Mouse (Mus musculus) erythroblast, adult 5-6 weeks (primary cell): ENCODE measurements around the gene Kif27. TPM values are rescaled to one million over a fixed set of nuclear protein-coding genes. Genes with fewer than 3 reads are reported as not detected.
A peak's percentile ranks its signal among the peaks of the same experiment; 100 is the strongest.
"Not testable (repeated sequence)": the region's sequence is repeated elsewhere in the genome, so short reads cannot be mapped to it uniquely, and the experiment has no call there.

Experiments used
- ATAC-seq: replicated peaks from 2 replicates; pipeline ENCODE4 v1.8.0; 2016; ENCODE audit warnings: moderate number of reproducible peaks, mild to moderate bottlenecking, moderate TSS enrichment, inconsistent platforms; ENCODE audit not compliant: poor library complexity, low FRiP score, severe bottlenecking
- total RNA-seq, 2 experiments: library from RNA; stranded (forward) in 1 of 2; stranded (reverse) in 1 of 2; fragments of 150-400 nt in 1 of 2; fragments of 200-764, 138-1000 nt in 1 of 2; gene quantifications; 2 replicates each; pipeline versions ENCODE4 v1.2.3 to v1.2.4; 2015 to 2017; ENCODE audit warnings: low replicate concordance in 2 of 2

Kif27 gene
- total RNA-seq (2015; ENCODE audit: low replicate concordance) (not detected in 2 replicates), total RNA-seq (2017; ENCODE audit: low replicate concordance) (not detected in 2 replicates)

DNA sequence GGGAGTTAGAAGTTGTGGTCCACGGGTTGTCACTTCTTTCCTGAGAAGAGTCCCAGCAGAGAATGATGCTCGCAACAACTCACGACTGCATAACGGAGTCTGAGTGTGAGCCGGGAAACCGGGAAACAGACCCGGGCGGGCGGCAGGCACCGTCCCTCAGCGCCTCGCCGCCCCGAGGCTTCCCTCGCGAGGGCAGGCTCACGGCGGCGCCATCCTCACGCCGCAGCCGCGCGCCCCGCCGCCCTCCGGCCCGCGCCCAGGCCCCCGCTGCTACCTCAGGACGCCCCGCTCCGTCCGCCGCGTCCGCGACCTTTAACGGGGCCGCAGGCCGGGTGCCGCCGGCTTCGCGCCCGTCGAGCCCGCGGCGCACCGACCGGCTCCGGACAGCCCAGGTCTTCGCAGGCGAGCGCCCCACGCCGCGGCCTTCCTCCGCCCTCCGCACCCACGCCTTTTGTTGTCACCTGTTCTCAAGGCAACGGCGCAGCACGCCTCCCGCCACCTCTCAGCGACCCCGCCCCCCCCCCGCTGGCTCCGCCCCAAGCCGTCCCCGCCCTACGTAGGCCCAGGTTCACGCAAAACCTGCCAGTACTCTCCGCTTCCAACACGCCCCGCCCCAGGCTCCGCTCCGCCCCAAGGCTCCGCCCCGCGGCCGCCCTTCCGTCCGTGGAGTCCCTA lies at the start of gene Kif27:
Gene Kif27 (minus strand): TSS at position 494 of the 675 bp plus-strand sequence.
- peak; percentile 100 for ATAC-seq

DNA sequence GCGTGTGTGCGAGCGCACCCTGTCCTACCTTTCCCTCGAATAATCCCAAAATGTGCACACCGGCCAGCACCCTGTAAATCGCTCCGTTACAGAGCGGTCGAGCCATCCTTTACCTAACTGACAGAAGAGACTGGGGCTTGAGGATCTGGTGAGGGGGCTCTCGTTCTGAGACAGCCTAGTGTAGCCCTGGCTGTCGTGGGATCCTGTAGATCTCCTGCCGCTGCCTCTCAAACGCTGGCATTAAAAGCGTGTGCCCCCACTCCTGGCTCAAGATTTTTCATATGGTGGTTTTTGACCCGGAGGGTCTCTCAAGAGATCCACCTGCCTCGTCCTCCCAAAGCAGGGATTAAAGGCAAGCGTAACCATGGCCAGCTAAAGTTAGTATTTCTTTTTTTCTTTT lies 44.3 kb upstream of the Kif27 start, which contains the start of gene Hnrnpk:
Gene Hnrnpk (minus strand): TSS at position 101 of the 400 bp plus-strand sequence.
- ATAC-seq = not testable (repeated sequence)

DNA sequence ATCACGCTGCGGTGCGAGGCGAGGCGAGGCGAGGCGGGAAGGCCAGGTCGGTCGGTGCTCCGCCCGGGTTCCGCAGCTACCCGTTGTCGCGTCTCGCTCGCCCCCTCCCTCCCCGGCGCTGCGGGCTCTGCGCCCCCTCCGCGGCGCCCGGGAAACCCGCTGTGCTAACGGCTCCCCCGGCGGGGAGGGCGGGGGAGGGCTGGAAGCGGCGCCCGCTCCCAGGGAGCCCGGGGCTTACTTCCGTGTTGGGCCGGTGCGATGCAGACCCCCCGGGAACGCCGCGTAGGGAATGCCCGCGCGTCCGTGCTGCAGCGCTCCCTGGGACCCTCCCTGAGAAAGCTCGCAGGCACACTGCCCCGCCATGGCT lies 43.8 kb upstream of the Kif27 start:
- ATAC-seq = no peak

DNA sequence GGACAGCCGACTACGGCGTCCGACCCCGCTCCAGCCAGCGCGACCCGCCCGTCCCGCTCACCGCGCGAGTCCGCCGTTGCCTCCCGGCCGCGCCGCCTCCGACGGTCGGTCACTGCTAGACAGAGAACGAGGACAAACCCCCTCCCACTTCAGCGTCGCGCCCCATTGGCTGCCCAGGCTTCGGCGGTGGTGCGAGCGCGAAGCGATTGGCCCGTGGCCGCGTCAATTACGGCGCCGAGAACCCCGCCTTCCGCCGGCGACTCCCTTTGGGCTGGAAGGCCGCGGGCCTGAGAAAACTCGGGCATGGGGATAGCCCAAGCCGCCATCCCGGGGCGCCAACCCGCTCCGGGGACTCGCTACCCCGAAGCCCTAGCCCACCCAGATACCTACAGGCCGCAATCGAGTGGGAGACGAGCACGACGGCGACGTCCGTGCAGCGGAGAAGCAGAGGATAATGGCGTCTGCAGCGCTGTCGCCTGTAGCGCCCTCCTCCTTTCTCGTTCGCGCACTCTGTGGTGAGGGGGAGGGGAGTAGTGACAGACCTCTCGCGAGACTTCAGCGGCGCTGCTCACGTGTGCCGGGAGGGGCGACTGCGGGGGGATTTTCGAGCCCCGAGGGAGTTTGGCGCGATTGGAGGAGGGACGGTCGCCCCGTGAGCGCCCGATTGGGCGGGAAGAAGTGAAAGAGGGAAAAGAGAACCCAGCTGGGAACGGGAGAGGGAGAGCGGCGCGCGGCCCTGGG lies 43.3 kb upstream of the Kif27 start, which contains the start of gene Rmi1:
Gene Rmi1 (plus strand): TSS at position 246 of the 741 bp plus-strand sequence.
- peak; percentile 91 for ATAC-seq

DNA sequence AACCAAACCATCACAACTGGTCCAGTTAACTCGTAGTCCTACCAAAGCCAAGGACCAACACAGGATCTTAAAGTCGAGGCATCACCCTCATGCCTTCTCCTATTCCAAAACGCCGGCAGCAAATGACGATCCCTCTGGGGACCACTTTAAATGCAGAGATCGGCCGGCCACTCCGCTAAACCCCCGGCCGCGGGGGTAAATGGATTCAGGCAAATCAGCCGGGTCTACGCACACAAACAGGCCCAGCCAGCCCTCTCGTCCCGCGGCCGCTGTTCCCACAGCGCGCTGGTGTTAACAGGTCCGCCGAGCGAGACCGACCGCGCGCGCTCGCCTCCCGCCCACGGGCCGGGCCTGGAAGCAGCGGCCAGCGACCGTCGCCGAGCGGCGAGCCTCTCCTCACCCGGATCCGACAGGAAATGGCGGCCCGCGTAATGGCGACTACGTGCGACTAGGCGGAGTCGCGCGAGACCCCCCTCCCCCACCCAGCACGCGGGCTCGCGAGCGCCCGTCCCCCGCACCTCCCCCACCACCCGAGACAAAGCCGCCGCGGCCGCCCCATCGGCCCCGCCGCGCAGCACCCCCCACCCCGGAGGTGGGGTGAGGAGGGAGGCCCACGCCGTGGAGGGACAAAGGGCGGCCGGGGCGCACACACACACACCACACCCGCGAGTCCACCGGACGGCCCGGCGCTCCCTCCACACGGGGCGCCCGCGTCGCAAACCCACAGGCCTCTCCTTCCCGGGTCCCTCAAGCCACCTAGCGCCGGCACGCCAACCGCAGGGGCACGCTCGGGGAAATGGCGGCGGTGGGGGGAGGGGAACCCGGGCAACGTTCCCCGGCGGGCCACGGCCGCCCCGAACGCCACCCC lies 42.4 kb upstream of the Kif27 start:
- ATAC-seq = peak; percentile 31; the same call in 1 of the 2 replicates

DNA sequence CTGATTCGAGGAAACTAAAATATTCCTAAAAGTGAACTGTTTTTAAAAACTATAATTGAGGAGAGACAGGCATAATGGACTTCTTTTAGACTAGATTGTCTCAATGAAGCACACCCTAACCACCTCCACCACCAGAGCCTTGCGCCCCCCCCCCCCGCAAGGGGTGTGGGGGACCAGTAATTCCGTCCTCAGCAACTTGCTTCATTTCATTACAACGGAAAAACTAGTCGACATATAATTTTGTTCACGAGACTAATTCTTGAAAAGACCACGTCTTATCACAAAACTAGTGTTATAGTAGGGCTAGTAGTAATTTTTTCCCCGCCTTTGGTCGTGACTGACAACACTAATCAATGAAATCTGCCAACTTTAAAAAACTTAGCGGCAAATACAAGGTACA lies 41.7 kb upstream of the Kif27 start:
- no peak for ATAC-seq

DNA sequence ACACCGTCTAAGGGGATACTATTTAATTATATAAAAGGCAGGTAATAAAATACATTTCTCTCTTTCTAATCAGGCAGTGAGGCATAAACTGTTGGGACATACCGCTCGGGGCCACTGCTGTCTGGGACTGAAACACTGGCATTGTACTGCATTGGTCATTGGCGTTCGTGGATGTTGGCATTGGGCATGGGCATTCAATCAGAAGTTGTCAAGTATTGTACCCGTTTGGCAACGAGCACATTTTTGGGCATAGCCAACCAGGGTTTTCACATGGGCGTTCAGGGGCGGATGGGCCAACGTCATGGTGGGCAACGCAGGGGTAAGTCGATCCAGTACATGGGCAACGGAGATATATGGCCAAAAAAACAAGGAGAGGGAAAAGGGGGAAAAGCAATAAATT lies 38.7 kb upstream of the Kif27 start:
- ATAC-seq = no peak

DNA sequence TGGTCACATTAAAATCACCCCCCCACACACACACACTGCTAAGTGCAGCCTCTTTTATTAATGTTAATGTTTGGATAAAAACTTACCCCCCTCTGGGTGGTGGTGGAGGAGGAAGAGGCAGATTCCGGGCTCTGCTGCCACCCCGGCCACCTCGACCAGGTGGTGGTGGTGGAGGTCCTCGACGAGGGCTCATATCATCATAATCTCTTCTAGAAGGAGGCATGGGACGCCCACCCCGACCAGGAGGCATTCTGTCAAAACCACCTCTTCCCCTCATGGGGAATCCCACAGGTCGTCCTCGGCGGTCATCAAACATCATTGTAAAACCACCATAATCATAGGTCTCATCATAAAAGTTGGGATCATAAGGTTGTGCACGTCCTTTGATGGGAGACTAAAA lies 35.5 kb upstream of the Kif27 start:
- not testable (repeated sequence) for ATAC-seq

DNA sequence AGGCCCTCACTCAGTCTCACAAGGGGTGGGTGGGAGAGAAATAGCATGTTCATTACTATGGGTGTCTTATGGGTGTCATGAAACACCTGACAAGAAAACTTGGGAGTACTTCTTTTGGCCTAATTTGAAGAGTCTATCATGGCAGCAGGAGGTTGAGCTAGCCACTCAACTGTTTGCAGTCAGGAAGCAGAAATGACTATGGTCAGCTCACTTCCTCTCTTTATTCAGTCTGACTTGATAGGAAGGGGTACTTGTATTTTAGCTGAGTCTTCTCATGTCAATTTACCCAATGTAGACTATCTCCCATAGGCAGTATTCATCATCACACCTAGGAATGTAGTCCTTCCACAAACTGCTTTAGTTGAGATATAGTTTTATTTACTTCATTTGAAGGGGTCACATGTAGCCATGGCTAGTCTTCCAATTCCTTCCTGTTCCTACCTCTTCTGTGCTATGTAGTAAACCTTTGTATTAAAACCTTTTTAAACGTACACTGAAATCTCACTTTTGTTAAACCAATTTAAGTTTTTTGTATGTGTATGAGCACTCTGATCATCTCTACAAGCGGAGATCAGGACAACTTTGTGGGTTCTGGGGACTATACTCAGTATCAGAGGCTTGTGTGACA lies 30.5 kb upstream of the Kif27 start:
- ATAC-seq = no peak

DNA sequence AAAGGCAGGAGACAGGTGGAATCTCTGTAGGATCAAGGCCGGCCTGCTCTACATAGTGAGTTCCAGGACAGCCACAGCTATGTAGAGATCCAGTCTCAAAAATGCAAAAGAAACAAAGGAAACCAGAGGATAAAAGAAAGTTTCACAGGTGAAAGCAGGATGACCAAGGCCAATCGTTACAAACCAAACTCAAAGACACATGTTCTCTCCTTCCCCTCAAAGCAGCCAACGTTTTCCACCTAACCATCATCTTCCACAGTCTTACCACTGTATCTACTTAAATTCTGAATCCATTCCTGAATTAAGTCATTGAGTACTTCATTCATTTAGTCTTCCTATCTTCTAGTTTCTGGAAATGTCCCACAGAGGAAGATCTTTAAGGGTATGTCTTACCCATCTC lies 29.5 kb upstream of the Kif27 start:
- ATAC-seq = no peak

DNA sequence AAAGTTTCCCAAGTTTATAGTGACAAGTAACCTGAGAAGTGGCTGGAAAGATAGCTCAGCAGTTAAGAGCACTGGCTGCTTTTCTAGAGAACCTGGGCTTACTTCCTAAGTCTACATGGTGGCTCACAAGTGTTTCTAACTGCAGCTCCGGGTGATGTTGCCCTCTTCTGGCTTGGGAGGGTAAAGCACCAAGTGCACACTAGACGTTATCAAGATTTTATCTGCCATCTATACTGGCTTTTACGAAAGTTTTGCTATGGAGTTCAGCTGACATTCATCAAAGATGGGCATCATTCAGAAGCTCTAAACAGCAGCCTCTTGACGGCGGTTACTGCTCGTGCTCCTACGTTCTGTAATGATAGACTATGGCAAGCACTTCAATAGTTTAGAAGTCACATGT lies 29.0 kb upstream of the Kif27 start:
- peak; percentile 69 for ATAC-seq

DNA sequence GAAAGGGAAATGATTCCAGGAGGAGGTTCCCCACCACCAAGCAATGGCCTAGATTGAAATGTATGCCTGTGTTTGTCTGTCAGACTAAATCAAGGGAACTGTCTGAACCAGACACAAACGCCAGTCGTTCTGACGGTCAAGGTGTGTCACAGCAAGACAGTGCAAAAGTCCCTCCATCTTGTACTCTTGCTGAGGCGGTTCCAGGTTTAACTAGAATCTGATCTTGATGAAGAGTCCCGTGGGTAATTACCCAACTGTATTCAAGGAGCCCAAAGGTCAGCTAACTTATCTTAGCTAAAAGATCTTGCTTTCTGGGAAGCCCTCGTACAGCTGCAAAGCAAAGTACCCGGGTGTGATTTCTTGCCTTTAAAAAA lies 26.6 kb upstream of the Kif27 start:
- 0 out of 2 replicates have a peak, but pooled peaks have one; percentile 7 for ATAC-seq

DNA sequence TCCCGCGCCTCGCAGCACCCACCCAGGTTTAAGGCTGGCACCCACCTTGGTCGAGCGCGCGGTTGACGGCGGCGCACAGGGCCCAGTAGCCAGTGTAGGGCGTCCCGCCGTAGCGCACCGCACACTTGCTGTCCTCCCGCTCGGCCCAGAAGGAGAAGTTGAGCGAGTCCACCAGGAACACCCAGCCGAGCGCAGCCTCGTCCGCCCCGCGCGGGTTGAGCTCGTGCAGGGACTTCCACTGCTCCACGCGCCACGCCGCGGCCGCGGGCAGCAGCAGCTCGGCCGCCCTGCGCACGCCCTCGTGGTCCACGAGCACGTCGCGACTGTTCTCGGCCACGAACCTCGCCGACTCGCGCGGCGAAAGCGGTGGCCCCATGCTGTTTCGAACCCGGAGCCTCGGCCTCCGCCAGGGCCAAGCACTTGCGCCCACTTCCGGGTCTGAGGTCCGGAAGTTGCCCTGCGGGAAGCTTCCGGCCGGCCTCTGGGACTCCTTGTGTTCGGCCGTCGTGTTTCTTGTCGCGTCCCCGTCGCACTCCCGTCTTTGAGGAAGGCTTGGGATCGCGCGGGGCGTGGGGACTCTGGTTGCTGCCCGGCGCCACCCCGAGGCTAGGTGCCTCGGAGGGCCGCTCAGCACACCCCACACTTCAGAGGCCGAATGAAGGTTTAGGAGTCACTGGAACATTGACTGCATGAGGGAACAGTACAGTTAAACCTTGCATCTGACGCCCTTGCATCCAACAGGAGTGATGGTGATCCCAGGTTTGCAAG lies 26.0 kb upstream of the Kif27 start, which contains the start of gene 2210016F16Rik:
Gene 2210016F16Rik (minus strand): TSS at position 447 of the 768 bp plus-strand sequence.
- peak; percentile 70 for ATAC-seq

DNA sequence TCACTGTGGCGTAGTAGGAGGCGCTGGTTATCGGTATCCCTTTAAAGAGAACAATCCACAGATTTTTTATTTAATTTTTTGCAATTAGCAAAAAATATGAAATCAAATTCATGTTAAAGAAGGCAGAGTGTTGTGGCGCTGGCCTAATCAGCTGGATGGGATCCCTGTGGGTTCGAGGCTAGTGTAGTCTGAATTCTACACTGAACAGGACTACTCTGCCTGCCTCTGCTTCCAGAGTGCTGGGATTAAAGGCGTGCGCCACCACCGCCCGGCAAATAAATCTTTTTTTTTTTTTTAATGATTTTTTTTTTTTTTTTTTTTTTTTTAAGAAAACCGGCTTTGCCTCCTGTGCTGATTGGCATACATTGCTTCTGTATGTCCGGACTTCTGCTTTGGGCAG lies 25.4 kb upstream of the Kif27 start:
- no peak for ATAC-seq

DNA sequence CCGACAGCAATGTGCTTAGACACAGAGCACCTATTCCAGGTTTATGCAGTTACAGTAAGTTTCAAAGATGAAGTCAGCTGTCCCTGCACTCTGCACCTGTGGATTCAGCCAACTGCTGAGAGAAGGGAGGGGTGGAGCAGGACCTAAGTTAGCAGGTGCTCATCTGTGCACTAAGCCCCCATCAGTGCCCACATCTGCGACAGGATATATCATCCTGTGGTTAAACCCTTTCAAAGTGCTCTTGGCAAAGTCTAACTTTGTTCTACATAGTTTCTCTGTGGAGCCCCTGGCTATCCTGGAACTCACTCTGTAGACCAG lies 14.2 kb upstream of the Kif27 start:
- no peak for ATAC-seq

DNA sequence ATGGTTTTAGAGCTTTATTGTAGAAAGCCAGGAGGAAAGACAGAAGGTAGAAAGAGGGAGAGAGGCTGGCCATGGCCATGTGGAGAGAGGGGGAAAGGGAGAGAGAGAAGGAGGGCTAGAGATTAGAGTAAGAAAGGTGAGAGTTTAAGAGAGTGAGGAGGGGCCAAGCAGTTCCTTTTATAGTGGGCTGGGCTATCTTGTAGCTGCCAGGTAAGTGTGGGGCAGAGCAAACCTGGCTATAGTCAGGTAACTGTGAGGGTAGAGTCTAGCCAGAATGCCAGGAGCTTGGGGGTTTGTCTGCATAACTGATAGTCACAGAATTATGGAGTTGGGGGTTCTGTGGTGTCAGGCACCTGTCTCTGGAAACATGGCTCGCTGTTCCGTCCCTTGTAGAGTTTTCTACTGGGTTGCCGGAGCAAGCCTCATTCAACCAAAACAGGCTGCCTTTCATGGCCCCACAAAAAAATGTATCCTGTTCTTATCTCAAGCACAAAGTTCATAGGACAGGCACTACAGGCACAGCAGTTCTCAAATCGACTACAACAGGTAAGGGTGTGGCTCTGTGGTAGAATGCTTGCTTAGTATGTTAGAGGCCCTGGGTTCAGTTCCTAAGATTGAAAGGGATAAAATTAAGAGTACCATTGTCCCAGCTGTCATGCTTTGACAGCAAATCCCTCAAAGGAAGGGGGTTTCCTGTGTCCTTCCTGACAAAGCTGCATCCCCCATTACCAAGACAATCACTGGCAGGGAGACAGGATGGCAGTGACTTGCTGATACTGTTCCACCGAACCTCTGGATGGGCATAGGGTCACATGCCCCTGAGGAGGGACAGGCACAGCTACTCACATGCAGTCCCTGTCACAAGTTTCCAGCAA lies 13.6 kb upstream of the Kif27 start:
- no peak for ATAC-seq

DNA sequence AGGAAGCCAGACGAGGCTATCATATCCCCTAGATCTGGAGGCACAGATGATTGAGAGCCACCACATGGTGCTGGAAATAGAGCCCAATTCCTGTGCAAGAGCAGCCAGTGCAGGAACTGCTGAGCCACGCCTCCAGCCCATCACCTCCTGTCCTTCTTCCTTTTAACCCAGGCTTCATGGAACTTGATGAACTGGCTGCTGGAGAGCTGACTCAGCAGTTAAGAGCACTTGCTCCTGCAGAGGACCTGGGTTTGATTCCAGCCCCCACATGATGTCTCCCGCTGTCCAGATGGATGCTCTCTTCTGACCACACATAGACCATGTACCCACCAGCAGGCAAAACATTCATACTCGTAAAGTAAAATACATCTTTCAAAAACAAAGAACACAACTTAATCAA lies 9.9 kb upstream of the Kif27 start:
- ATAC-seq = no peak

DNA sequence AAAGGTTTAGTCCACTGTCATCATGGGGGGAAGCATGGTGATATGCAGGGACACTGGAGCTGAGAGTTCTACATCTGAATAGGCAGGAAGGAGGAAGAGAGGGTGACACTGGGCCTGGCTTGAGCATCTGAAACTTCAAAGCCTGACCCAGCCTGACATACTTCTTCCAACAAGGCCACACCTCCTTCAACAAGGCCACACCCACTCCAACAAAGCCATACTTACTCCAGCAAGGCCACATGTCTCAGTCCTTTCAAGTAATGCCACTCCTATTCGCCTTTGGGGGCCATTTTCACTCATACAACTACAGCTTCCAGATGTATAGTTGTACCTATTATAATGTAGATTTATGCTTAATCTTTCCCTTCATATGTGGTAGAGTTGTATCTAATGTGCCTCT lies 8.7 kb upstream of the Kif27 start:
- no peak for ATAC-seq
